Mouse (Mus musculus): Measurements from ENCODE around the gene Kmt5b. TPM values are rescaled to one million over a fixed set of nuclear protein-coding genes. Genes with fewer than 3 reads are reported as not detected.

The Kmt5b gene
- total RNA-seq (2014; rRNA removed) (80.7 and 103 TPM in 2 replicates), polyA plus RNA-seq (2015; fragmentation: Nextera tagmentation; extraction: Ambion mirVana) (24.3 and 38.1 TPM in 2 replicates)

DNA sequence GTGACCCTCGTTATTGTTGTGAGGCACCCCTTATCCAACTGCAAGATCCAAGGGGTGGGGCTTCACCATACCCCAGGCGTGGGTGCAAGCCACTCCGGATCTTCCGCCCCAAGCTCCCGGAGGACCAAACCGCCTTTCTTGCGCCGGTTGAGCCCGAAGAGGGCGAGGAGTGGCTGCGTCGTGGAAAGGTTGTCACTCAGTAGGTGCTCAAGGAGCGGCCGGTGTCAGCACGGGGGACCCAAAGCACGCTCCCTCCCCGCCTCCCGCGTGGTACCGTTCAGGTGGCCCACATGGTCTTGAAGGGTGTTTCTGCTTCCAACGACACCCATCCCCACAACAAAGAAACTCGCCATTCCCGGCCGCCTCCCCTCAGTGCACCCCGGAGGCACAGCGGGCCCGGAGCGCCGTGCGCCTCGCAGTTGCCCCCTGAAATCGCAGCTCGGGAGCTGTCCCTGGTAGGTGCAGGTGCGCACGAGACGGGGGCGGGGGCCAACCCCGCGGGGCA, at the start of gene Kmt5b:
Gene Kmt5b (plus strand): TSS at position 146 of the 505 bp plus-strand sequence.
- Histone ChIP-seq H3K27me3 (ENCODE audit: insufficient read depth, low read length) (no peaks in the 10 kb centered on the region), H3K4me2 (ENCODE audit: low read depth) (peak within 1 kb of the TSS; percentile 92), H3K9me3 (ENCODE audit: low read length) (no peaks in the 10 kb centered on the region), H3K9ac (peak within 1 kb of the TSS; percentile 99), H3K36me3 (ENCODE audit: insufficient read depth) (no peaks in the 10 kb centered on the region), H3K4me1 (ENCODE audit: insufficient read depth) (peaks cover 22% of the 10 kb centered on the region), H3K27ac (ENCODE audit: low read depth, low read length) (peak within 1 kb of the TSS; percentile 100), H3K4me3 (ENCODE audit: low read depth, low read length) (peak within 1 kb of the TSS; percentile 64)
- 2% methylated on average over 39 of the region's 39 CpGs for WGBS
- DNase-seq: peak; percentile 80
- peak; percentile 44 for ATAC-seq
- no peak for TF ChIP-seq CTCF (IDR thresholded peaks at IDR 0.05; ENCODE audit: low read depth)

DNA sequence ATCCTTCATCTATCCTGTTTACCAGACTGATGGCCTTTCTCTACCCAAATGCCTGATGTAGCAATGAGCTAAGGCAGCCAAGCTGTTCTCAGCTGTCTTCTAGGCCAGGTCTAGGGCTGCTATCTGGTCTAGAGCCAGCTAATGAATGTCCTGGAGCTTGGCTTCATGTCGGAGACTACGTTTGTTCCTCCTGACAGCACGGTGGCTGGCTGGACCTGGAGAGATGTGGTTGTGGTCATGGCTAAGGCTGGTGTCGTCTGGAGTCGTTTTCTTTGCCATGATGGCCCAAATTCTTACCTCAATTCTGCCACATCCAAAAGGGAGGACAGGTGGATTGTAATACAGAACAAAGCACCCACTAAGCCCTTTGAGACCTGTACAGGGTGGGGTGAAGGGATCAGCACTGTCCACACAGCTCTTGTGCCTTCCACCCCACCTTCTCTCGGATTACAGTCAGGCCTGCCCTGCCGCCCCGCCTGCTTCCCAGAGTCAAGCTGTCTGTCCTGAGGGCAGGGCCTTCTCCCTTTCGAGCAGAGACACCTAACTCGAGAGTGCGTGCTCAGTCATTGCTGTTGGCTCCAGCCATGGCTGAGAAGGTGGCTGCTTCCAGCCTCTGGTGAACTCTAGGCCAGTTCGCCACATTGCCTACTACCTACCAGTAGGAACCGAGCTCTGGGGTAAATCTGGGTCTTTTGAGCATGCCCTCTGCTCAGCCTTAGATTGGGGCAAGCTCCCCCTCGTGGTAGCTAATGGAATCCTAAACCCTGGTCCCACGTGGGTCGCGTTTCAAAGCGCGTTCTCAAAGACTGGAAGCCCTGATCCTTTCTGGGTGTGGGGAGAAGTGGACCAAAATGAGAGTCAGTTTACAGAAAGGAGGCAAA, 48.5 kb upstream of the Kmt5b start:
- 0 out of 2 replicates have a peak overlapping the region, but pooled peaks have one; percentile 16 for H3K27ac ChIP-seq (ENCODE audit: low read depth, low read length)
- peak; percentile 79 for DNase-seq
- ATAC-seq: peak; percentile 91
- 42% methylated on average over 19 of the region's 19 CpGs for WGBS
- H3K9ac ChIP-seq: peak overlapping the region; percentile 44
- no peaks in the 10 kb centered on the region for H3K27me3 ChIP-seq (ENCODE audit: insufficient read depth, low read length)
- peak; percentile 69 for TF ChIP-seq CTCF (IDR thresholded peaks at IDR 0.05; ENCODE audit: low read depth)
- H3K4me3 ChIP-seq (ENCODE audit: low read depth, low read length): peak overlapping the region; percentile 42
- no peaks in the 10 kb centered on the region for H3K9me3 ChIP-seq (ENCODE audit: low read length)
- peak overlapping the region; percentile 94 for H3K4me2 ChIP-seq (ENCODE audit: low read depth)
- H3K4me1 ChIP-seq (ENCODE audit: insufficient read depth): no peaks in the 10 kb centered on the region
- peaks cover 29% of the 10 kb centered on the region for H3K36me3 ChIP-seq (ENCODE audit: insufficient read depth)

DNA sequence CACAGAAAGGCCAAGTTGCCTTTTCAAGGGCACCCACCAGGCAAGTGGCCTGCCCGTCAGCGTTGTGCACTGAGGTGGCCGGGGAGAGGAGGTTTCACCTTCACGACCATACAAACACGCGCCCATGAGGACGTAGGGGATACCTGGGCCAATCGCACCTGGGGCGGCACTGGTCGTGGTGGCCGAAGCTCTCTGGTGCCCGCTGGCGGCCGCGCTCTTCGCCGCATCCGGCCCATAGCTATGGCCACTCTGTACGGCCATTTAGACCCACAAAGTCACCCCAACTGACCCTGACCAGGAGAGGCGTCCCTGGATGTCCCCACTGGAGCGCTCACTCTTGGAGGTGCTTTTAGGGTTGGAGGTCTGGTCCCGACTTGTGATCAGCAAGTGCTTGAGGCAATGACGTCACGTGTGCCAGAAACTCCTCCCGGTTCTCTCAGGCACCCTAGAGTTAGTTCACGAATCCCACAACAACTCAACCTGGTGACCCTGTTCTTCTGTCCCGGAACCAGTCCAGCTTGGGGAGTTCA, 47.8 kb upstream of the Kmt5b start:
- H3K4me3 ChIP-seq (ENCODE audit: low read depth, low read length): peak overlapping the region; percentile 42
- H3K36me3 ChIP-seq (ENCODE audit: insufficient read depth): peaks cover 27% of the 10 kb centered on the region
- DNase-seq (peak; percentile 56), ATAC-seq (peak; percentile 60)
- H3K4me2 ChIP-seq (ENCODE audit: low read depth): peak overlapping the region; percentile 94
- 3% methylated on average over 27 of the region's 27 CpGs for WGBS
- no peaks in the 10 kb centered on the region for H3K27me3 ChIP-seq (ENCODE audit: insufficient read depth, low read length)
- no peaks in the 10 kb centered on the region for H3K9me3 ChIP-seq (ENCODE audit: low read length)
- TF ChIP-seq CTCF (IDR thresholded peaks at IDR 0.05; ENCODE audit: low read depth): no peak; the same call in none of the 2 replicates
- no peaks in the 10 kb centered on the region for H3K4me1 ChIP-seq (ENCODE audit: insufficient read depth)
- peak overlapping the region; percentile 44 for H3K9ac ChIP-seq
- H3K27ac ChIP-seq (ENCODE audit: low read depth, low read length): no peak overlapping the region

DNA sequence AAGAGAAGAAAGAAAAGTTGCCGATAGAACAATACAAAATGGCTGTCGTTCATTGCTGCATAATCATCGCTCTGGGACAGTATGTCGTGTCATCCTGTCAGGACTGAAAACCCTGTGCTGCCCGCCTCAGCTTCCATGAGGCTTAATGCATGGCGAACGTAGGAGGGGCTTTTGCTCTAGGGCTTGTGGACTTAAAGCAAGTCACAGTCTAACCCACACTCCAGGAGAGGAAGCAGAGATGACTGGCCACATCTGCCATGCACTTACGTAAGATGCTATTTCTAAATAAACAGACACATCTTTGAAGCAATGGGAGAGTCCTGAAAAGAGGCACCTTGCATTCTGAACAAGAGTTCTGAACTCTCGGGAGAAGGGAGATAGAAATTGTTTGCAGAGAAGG, 44.1 kb upstream of the Kmt5b start:
- DNase-seq: no peak
- ATAC-seq: no peak
- H3K27ac ChIP-seq (ENCODE audit: low read depth, low read length): no peak overlapping the region
- no peaks in the 10 kb centered on the region for H3K9me3 ChIP-seq (ENCODE audit: low read length)
- 93% methylated on average over 9 of the region's 9 CpGs for WGBS
- no peak overlapping the region for H3K4me3 ChIP-seq (ENCODE audit: low read depth, low read length)
- no peak for TF ChIP-seq CTCF (IDR thresholded peaks at IDR 0.05; ENCODE audit: low read depth)
- no peaks in the 10 kb centered on the region for H3K36me3 ChIP-seq (ENCODE audit: insufficient read depth)
- H3K27me3 ChIP-seq (ENCODE audit: insufficient read depth, low read length): no peaks in the 10 kb centered on the region
- no peak overlapping the region for H3K9ac ChIP-seq
- no peaks in the 10 kb centered on the region for H3K4me1 ChIP-seq (ENCODE audit: insufficient read depth)
- H3K4me2 ChIP-seq (ENCODE audit: low read depth): no peak overlapping the region

DNA sequence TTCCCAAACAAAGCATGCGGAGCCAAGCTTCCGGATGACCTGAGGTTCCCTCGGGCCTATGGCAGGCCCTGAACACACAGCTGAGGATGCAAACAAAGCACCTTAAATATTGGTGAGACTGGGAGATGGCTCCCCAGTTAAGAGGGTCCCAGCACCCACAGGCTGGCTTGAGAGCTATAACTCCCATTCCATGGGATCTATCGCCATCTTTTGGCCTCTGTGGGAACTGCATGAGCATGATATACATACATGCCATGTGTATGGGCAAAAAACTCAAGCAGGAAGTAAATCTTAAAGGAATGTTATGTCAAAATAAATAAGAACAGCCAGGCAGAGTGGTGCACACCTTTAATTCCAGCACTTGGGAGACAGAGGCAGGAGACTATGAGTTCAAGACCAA, 43.3 kb upstream of the Kmt5b start:
- Histone ChIP-seq H3K27me3 (ENCODE audit: insufficient read depth, low read length) (no peaks in the 10 kb centered on the region), H3K4me2 (ENCODE audit: low read depth) (no peak overlapping the region), H3K36me3 (ENCODE audit: insufficient read depth) (no peaks in the 10 kb centered on the region), H3K9me3 (ENCODE audit: low read length) (no peaks in the 10 kb centered on the region), H3K4me3 (ENCODE audit: low read depth, low read length) (no peak overlapping the region), H3K4me1 (ENCODE audit: insufficient read depth) (no peaks in the 10 kb centered on the region), H3K27ac (ENCODE audit: low read depth, low read length) (no peak overlapping the region), H3K9ac (no peak overlapping the region)
- peak; percentile 28 for DNase-seq
- no peak for ATAC-seq
- WGBS: 81% methylated on average over 4 of the region's 4 CpGs
- peak; percentile 63 for TF ChIP-seq CTCF (IDR thresholded peaks at IDR 0.05; ENCODE audit: low read depth)

DNA sequence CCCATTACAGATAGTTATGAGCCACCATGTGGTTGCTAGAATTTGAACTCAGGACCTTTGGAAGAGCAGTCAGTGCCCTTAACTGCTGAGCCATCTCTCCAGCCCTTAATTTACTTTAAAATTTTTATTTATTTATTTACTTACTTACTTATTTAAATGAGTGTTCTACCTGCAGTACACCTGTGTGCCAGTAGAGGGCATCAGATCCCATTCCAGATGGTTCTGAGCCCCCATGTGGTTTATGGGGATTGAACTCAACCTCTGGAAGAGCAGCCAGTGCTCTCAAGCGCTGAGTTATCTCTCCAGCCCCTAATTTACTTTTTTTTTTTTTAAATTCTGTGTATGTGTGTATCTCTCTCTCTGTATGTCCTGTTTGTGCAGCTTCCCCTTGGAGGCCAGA, 42.4 kb upstream of the Kmt5b start:
- no peaks in the 10 kb centered on the region for H3K27me3 ChIP-seq (ENCODE audit: insufficient read depth, low read length)

DNA sequence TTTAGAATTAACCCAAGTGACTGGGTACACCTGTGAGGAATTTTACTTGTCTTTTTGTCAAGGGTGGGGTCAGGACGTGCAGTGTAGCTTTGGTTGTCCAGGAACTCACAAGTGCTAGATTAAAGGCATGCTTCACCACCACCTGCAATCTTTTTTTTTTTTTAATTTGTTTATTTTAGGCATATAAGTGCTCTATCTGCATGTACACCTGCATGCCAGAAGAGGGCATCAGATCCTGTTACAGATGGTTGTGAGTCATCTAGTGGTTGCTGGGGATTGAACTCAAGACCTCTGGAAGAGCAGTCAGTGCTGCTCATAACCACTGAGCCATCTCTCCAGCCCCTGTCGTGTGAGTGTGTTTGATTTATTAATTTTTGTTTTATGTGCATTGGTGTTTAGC, 38.3 kb upstream of the Kmt5b start:
- DNase-seq: no peak
- 68% methylated on average over 2 of the region's 2 CpGs for WGBS
- TF ChIP-seq CTCF (IDR thresholded peaks at IDR 0.05; ENCODE audit: low read depth): no peak
- Histone ChIP-seq H3K9ac (no peak overlapping the region), H3K27ac (ENCODE audit: low read depth, low read length) (no peak overlapping the region), H3K36me3 (ENCODE audit: insufficient read depth) (no peaks in the 10 kb centered on the region), H3K9me3 (ENCODE audit: low read length) (no peaks in the 10 kb centered on the region), H3K4me3 (ENCODE audit: low read depth, low read length) (no peak overlapping the region), H3K27me3 (ENCODE audit: insufficient read depth, low read length) (no peaks in the 10 kb centered on the region), H3K4me1 (ENCODE audit: insufficient read depth) (no peaks in the 10 kb centered on the region), H3K4me2 (ENCODE audit: low read depth) (no peak overlapping the region)
- no peak for ATAC-seq

More for the DNA sequence above, 42.4 kb upstream of the Kmt5b start:
- no peak overlapping the region for H3K4me2 ChIP-seq (ENCODE audit: low read depth)
- WGBS: 26% methylated on average over 1 of the region's 1 CpGs
- TF ChIP-seq CTCF (IDR thresholded peaks at IDR 0.05; ENCODE audit: low read depth): peak; percentile 75
- no peak overlapping the region for H3K4me3 ChIP-seq (ENCODE audit: low read depth, low read length)
- H3K27ac ChIP-seq (ENCODE audit: low read depth, low read length): no peak overlapping the region
- no peaks in the 10 kb centered on the region for H3K4me1 ChIP-seq (ENCODE audit: insufficient read depth)
- no peak overlapping the region for H3K9ac ChIP-seq
- no peaks in the 10 kb centered on the region for H3K36me3 ChIP-seq (ENCODE audit: insufficient read depth)
- H3K9me3 ChIP-seq (ENCODE audit: low read length): no peaks in the 10 kb centered on the region
- DNase-seq (peak; percentile 68), ATAC-seq (no peak)

All from forebrain, postnatal 0 days (tissue).